Mouse (Mus musculus): Measurements from ENCODE around the gene Ldlrap1.

GRCm38 (mm10) chr4:134754941-134755340 is 12.9 kb downstream of the Ldlrap1 start:
- TF ChIP-seq CTCF (IDR thresholded peaks at IDR 0.05) (no peak), POLR2A (IDR thresholded peaks at IDR 0.05; ENCODE audit: insufficient read depth, low read depth, low read length) (no peak), EP300 (IDR thresholded peaks at IDR 0.05; ENCODE audit: insufficient read depth, low read depth, low read length) (no peak)
